Mouse (Mus musculus) neural tube, embryonic 14.5 days (tissue): Measurements from ENCODE around the gene Zfp541. TPM values are rescaled to one million over a fixed set of nuclear protein-coding genes. Genes with fewer than 3 reads are reported as not detected.

Source experiments
- ATAC-seq: fragments of 200-750 bp; cut with Nextera tagmentation; 2 replicates; pipeline ENCODE4 v1.8.0; 2017; ENCODE audit warnings: low read depth, mild to moderate bottlenecking, moderate TSS enrichment, moderate library complexity
- H3K27ac ChIP-seq: fragments of 300-500 bp; sonication (generic); 2 replicates; pipeline ENCODE4 v1.5.1; 2014; ENCODE audit warnings: low read depth, mild to moderate bottlenecking, control low read depth, low read length, moderate library complexity, mixed read lengths
- H3K27me3 ChIP-seq: fragments of 300-500 bp; sonication (generic); 2 replicates; pipeline ENCODE4 v1.6.1; 2014; ENCODE audit warnings: low read length; ENCODE audit not compliant: control insufficient read depth, insufficient read depth
- H3K36me3 ChIP-seq: fragments of 300-500 bp; sonication (generic); 2 replicates; pipeline ENCODE4 v1.6.1; 2014; ENCODE audit warnings: low read length, mixed read lengths; ENCODE audit not compliant: control insufficient read depth, insufficient read depth
- H3K4me1 ChIP-seq: fragments of 300-500 bp; sonication (generic); 2 replicates; pipeline ENCODE4 v1.6.1; 2014; ENCODE audit warnings: low read length; ENCODE audit not compliant: control insufficient read depth, insufficient read depth
- H3K4me2 ChIP-seq: fragments of 300-500 bp; sonication (generic); 2 replicates; pipeline ENCODE4 v1.6.1; 2014; ENCODE audit warnings: mild to moderate bottlenecking, low read depth, low read length, control low read depth
- H3K4me3 ChIP-seq: fragments of 300-500 bp; sonication (generic); 2 replicates; pipeline ENCODE4 v1.5.1; 2014; ENCODE audit warnings: low read depth, low read length, control low read depth, mixed read lengths
- H3K9ac ChIP-seq: fragments of 300-500 bp; sonication (generic); replicated peaks from 2 replicates; pipeline ENCODE4 v1.6.1; 2014; ENCODE audit warnings: low read depth, mild to moderate bottlenecking, control low read depth, low read length, mixed read lengths
- H3K9me3 ChIP-seq: fragments of 300-500 bp; sonication (generic); 2 replicates; pipeline ENCODE4 v1.6.1; 2016; ENCODE audit warnings: low read length; ENCODE audit not compliant: control insufficient read depth
- WGBS: fragments of 180-500 bp; shearing (Covaris S2); extraction: QIAGEN DNeasy Blood & Tissue Kit; methylation state at CpG from one replicate; pipeline ENCODE4 v1.1.7; 2014; 5-methylcytosine and 5-hydroxymethylcytosine counted together
- polyA plus RNA-seq: library from polyadenylated mRNA; unstranded; fragments of >200 nt; fragmentation: Nextera tagmentation; extraction: Ambion mirVana; gene quantifications from 2 replicates; pipeline ENCODE4 v1.2.1, GENCODE M21; 2014

Gene Zfp541
- polyA plus RNA-seq, 1 experiment from 2014 or later, result 0.07 TPM

- Histone ChIP-seq H3K27ac (no peak overlapping the region), H3K9me3 (no peaks in the 10 kb centered on the region), H3K27me3 (no peaks in the 10 kb centered on the region), H3K9ac (no peak overlapping the region), H3K4me1 (no peaks in the 10 kb centered on the region), H3K36me3 (no peaks in the 10 kb centered on the region), H3K4me2 (no peak overlapping the region), H3K4me3 (no peak overlapping the region)
- WGBS, result 83% methylated on average over 2 of the region's 2 CpGs
- ATAC-seq, result no peak
These were observed 26.0 kb downstream of the Zfp541 start for GRCm38 (mm10) chr7:16087587-16087986.

GRCm38 (mm10) chr7:16094592-16094991 is 33.0 kb downstream of the Zfp541 start:
- no peak overlapping the region for H3K27ac ChIP-seq
- peaks cover 6% of the 10 kb centered on the region for H3K4me1 ChIP-seq
- H3K36me3 ChIP-seq, result no peaks in the 10 kb centered on the region
- no peak for ATAC-seq
- no peak overlapping the region for H3K9ac ChIP-seq
- no peaks in the 10 kb centered on the region for H3K27me3 ChIP-seq
- WGBS, result 71% methylated on average over 3 of the region's 3 CpGs
- H3K9me3 ChIP-seq, result no peaks in the 10 kb centered on the region
- no peak overlapping the region for H3K4me2 ChIP-seq
- no peak overlapping the region for H3K4me3 ChIP-seq

GRCm38 (mm10) chr7:16098021-16099017 is 36.7 kb downstream of the Zfp541 start, which contains the start of gene Napa:
TSS of gene Napa (plus strand) at chr7:16098458.
- Histone ChIP-seq H3K9me3 (no peaks in the 10 kb centered on the region), H3K27me3 (no peaks in the 10 kb centered on the region), H3K4me2 (peak within 1 kb of the TSS; percentile 94), H3K4me3 (peak within 1 kb of the TSS; percentile 98), H3K36me3 (no peaks in the 10 kb centered on the region), H3K9ac (peak within 1 kb of the TSS; percentile 97), H3K4me1 (peaks cover 15% of the 10 kb centered on the region), H3K27ac (peak within 1 kb of the TSS; percentile 87)
- under 1% methylated on average over 64 of the region's 68 CpGs for WGBS
- ATAC-seq, result peak; percentile 98

- H3K4me2 ChIP-seq, result peak overlapping the region; percentile 94
- no peak overlapping the region for H3K27ac ChIP-seq
- no peaks in the 10 kb centered on the region for H3K36me3 ChIP-seq
- no peak overlapping the region for H3K9ac ChIP-seq
- no peak overlapping the region for H3K4me3 ChIP-seq
- H3K4me1 ChIP-seq, result peaks cover 23% of the 10 kb centered on the region
- no peaks in the 10 kb centered on the region for H3K27me3 ChIP-seq
- no peak for ATAC-seq
- H3K9me3 ChIP-seq, result no peaks in the 10 kb centered on the region
- WGBS, result 86% methylated on average over 4 of the region's 4 CpGs
These were observed 38.3 kb downstream of the Zfp541 start for GRCm38 (mm10) chr7:16099901-16100300.

- Histone ChIP-seq H3K9me3 (no peaks in the 10 kb centered on the region), H3K9ac (no peak overlapping the region), H3K27ac (no peak overlapping the region), H3K36me3 (no peaks in the 10 kb centered on the region), H3K4me1 (peaks cover 23% of the 10 kb centered on the region), H3K4me3 (no peak overlapping the region), H3K27me3 (no peaks in the 10 kb centered on the region), H3K4me2 (no peak overlapping the region)
- 89% methylated on average over 7 of the region's 7 CpGs for WGBS
- ATAC-seq, result no peak
These were observed 39.5 kb downstream of the Zfp541 start for GRCm38 (mm10) chr7:16101081-16101480.

- Histone ChIP-seq H3K4me3 (no peak overlapping the region), H3K27ac (no peak overlapping the region), H3K9me3 (no peaks in the 10 kb centered on the region), H3K27me3 (no peaks in the 10 kb centered on the region), H3K36me3 (no peaks in the 10 kb centered on the region), H3K4me2 (no peak overlapping the region), H3K9ac (no peak overlapping the region), H3K4me1 (peaks cover 23% of the 10 kb centered on the region)
- 70% methylated on average over 15 of the region's 15 CpGs for WGBS
- no peak for ATAC-seq
These were observed 40.3 kb downstream of the Zfp541 start for GRCm38 (mm10) chr7:16101726-16102475.

GRCm38 (mm10) chr7:16102686-16103226 is 41.1 kb downstream of the Zfp541 start:
- Histone ChIP-seq H3K9me3 (no peaks in the 10 kb centered on the region), H3K27me3 (no peaks in the 10 kb centered on the region), H3K4me1 (peaks cover 23% of the 10 kb centered on the region), H3K9ac (no peak overlapping the region), H3K4me3 (no peak overlapping the region), H3K36me3 (peaks cover 5% of the 10 kb centered on the region; the same call in 1 of the 2 replicates), H3K4me2 (no peak overlapping the region), H3K27ac (peak overlapping the region; percentile 48; the same call in 1 of the 2 replicates)
- ATAC-seq, result no peak
- 92% methylated on average over 5 of the region's 5 CpGs for WGBS

- peaks cover 23% of the 10 kb centered on the region for H3K4me1 ChIP-seq
- no peak overlapping the region for H3K4me2 ChIP-seq
- 49% methylated on average over 6 of the region's 6 CpGs for WGBS
- peak overlapping the region; percentile 1; the same call in 1 of the 2 replicates for H3K27ac ChIP-seq
- H3K4me3 ChIP-seq, result no peak overlapping the region
- peak overlapping the region; percentile 21; the same call in 1 of the 2 replicates for H3K9ac ChIP-seq
- H3K36me3 ChIP-seq, result peaks cover 14% of the 10 kb centered on the region; the same call in 1 of the 2 replicates
- H3K9me3 ChIP-seq, result no peaks in the 10 kb centered on the region
- ATAC-seq, result peak; percentile 56
- H3K27me3 ChIP-seq, result no peaks in the 10 kb centered on the region
These were observed 42.1 kb downstream of the Zfp541 start for GRCm38 (mm10) chr7:16103760-16104159.
